Mouse (Mus musculus): ENCODE results near the gene Pard6a.

DNA sequence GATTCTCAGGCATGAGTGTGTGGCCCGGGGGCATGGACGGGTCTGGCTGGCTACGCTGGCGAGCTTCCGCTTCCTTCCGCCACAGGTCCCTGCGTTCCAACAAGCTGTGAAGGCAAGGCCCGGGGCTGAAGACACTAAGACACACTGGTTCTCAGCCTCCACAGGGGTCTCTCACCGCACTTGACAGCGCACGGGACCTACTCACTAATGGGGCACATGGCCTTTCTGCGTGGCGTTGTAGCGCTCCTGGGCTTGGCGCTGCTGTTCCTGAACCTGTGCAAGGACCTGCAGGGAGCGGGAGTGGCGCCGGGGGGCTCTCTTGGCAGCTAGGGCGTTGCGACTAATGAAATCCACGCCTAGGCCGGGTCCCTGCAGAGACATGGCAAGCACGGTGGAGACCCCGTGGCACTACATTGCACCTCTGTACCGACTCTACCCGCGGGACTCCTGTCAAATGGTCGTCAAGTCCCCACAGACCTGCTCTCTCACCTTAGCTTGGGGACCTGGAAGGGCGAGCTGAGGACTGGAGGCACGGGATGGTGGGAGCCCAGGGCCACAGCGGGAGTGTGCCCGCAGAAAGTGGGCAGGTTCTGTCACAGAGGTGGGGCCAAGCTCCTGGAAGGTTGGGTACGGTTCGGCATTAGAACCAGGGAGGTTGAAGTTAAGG, 3.3 kb downstream of the Pard6a start:
- no peak for TF ChIP-seq GATA1 (IDR thresholded peaks at IDR 0.05; ENCODE audit: low read length)
- TF ChIP-seq TAL1 (IDR thresholded peaks at IDR 0.05; ENCODE audit: low read length) = no peak

Measured in erythroblast, embryonic 14.5 days (primary cell).